Mouse (Mus musculus): ENCODE measurements around the gene Galnt10. TPM values are rescaled to one million over a fixed set of nuclear protein-coding genes. Genes with fewer than 3 reads are reported as not detected.

Gene Galnt10
- polyA plus RNA-seq, 1 experiment from 2014 or later, result 23.6 TPM

DNA sequence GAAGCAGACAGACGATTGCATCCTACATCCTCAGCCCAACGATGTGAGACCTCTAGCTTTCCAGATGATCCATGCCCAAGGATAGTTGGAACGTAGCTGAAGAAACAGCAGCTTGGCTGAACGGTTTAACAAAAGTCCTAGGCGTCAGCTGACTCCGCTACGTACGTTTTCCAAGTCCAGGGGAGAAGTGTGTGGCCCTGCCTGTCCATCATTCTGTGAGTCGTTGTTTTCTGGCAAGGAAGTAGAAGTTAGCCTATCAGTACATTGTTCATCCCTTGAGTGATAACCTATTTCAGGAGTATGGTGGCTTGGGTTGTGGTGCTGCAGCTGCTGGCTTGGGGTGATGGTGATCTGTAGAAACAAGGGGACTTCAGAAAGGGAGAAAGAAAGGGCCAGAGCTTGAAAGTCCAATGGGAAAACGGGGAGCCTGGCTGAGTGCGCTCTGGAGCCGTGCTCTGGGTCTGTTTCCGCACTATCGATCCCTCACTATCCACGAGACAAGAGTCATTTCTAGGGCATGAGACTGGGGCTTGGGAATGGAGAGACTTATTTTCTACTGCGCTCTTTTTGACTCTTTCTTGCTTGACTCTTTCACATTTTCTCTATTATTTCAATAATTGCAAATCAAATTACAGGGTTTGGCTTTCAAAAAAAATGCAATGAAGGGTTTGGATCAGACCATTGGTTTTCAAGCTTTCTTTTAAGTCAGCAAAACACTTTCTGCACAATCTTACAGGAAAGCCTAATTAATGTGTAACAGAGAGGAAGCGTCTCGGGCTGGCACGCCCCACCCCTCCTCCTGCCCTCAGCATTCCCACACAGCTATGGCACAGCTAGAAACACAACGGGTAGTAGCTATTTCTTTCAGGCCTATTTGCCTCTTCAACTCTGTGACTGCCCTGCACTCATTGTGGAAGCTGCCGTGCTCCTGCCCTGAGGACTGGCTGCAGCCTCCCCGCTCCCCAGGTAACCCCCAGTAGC, 63.2 kb downstream of the Galnt10 start:
- peaks cover 33% of the 10 kb centered on the region for H3K36me3 ChIP-seq
- H3K27me3 ChIP-seq, result no peaks in the 10 kb centered on the region
- H3K4me2 ChIP-seq, result no peak overlapping the region
- H3K9me3 ChIP-seq (replicated peaks), result peaks cover 4% of the 10 kb centered on the region; the same call in 1 of the 2 replicates
- H3K27ac ChIP-seq, result peak overlapping the region; percentile 60
- no peak overlapping the region for H3K4me3 ChIP-seq (replicated peaks)
- 73% methylated on average over 22 of the region's 22 CpGs for WGBS (ENCODE audit: insufficient replicate concordance)
- DNase-seq, result no peak
- peaks cover 42% of the 10 kb centered on the region for H3K4me1 ChIP-seq (replicated peaks)
- no peak for ATAC-seq (ENCODE audit: low read depth)
- H3K9ac ChIP-seq, result no peak overlapping the region

DNA sequence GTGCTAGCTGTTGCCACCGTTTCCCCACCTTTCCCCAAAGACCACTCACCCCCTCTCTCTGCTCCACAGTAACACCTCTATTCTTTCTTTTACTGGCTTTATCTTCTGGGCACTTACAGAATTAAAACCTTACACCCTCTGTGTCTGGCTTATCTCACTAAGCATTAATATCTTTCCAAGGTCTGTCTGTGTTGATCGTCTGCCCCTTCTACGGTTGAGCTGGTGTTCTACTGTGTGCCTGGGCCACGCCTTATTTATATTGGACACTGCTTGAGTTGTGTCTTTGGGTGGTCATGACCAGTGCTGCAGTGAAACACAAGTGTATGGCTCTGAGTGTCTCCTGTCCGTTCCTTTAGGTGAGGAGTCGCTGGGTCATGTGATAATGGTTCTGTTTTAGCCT, 68.7 kb downstream of the Galnt10 start:
- Histone ChIP-seq H3K4me3 (replicated peaks) (no peak overlapping the region), H3K9me3 (replicated peaks) (no peaks in the 10 kb centered on the region), H3K9ac (no peak overlapping the region), H3K36me3 (peaks cover 14% of the 10 kb centered on the region; the same call in 1 of the 2 replicates), H3K27ac (no peak overlapping the region), H3K4me1 (replicated peaks) (peaks cover 25% of the 10 kb centered on the region), H3K27me3 (no peaks in the 10 kb centered on the region), H3K4me2 (no peak overlapping the region)
- ATAC-seq (ENCODE audit: low read depth) (peak; percentile 72), DNase-seq (no peak)
- WGBS (ENCODE audit: insufficient replicate concordance), result 48% methylated on average over 6 of the region's 6 CpGs

DNA sequence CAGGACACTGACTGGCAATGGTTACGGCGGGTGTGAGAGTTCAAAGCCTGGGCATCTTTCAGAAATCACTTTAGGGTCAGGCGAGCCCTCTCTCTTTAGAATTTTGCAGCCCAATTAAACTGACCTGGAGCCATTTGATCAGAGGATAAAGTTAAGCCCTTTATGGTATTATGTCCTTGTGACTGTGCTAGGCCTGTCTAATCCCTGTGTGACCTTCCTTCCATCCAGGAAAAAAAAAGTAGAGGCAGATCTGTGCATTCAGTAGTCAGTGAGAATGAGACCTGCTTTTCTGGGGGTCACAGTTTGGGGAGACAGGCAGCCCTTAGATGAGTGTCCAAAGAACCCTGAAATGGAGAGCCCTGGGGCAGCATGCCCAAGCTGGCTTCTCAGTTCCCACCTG, 71.5 kb downstream of the Galnt10 start:
- Histone ChIP-seq H3K27me3 (no peaks in the 10 kb centered on the region), H3K36me3 (peaks cover 11% of the 10 kb centered on the region), H3K27ac (no peak overlapping the region), H3K4me2 (no peak overlapping the region), H3K9ac (no peak overlapping the region), H3K4me1 (replicated peaks) (peaks cover 22% of the 10 kb centered on the region), H3K4me3 (replicated peaks) (no peak overlapping the region), H3K9me3 (replicated peaks) (no peaks in the 10 kb centered on the region)
- ATAC-seq (ENCODE audit: low read depth) (no peak), DNase-seq (no peak)
- WGBS (ENCODE audit: insufficient replicate concordance), result 73% methylated on average over 3 of the region's 3 CpGs

DNA sequence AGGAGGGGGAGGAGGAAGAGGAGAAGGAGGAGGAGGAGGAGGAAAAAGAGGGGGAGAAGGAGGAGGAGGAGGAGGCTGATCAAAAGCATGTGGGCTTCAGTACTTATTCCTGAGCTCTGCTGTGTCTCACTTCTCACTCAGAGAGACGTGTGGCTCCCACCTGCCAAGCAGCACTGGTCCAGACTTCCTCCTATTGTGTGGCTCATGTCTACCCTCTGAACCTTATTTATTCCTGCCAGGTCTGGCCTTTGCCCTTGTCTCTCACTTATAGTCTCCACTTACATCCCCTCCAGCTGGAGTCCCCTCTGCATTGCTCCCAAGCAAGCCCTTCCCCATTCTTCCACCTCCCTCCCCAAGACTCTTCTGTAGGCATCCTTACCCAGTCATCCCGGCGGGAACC, 72.2 kb downstream of the Galnt10 start:
- DNase-seq (no peak), ATAC-seq (ENCODE audit: low read depth) (no peak)
- Histone ChIP-seq H3K36me3 (peaks cover 17% of the 10 kb centered on the region), H3K4me3 (replicated peaks) (no peak overlapping the region), H3K27me3 (no peaks in the 10 kb centered on the region), H3K4me1 (replicated peaks) (peaks cover 20% of the 10 kb centered on the region), H3K9ac (no peak overlapping the region), H3K4me2 (no peak overlapping the region), H3K9me3 (replicated peaks) (no peaks in the 10 kb centered on the region), H3K27ac (no peak overlapping the region)
- 79% methylated on average over 3 of the region's 3 CpGs for WGBS (ENCODE audit: insufficient replicate concordance)

DNA sequence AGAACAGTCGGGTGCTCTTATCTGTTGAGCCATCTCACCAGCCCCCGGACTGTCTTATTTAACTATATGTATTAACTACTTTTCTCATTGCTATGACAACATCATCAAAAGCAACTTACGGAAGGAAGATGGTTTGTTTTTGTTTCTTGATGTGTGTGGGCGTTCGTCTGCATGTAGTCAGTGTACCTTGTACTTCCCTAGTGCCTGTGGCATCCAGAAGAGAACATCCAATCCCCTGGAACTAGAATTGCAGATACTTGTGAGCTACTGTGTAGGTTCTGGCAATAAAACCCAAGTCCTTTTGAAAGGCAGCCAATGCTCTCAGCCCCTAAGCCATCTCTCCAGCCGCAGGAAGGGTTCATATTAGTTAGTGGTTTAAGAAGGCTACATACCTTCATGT, 72.8 kb downstream of the Galnt10 start:
- no peaks in the 10 kb centered on the region for H3K27me3 ChIP-seq
- H3K9me3 ChIP-seq (replicated peaks), result no peaks in the 10 kb centered on the region
- H3K9ac ChIP-seq, result no peak overlapping the region
- H3K27ac ChIP-seq, result no peak overlapping the region
- no peak overlapping the region for H3K4me3 ChIP-seq (replicated peaks)
- no peak for ATAC-seq (ENCODE audit: low read depth)
- DNase-seq, result no peak
- WGBS (ENCODE audit: insufficient replicate concordance), result 84% methylated on average over 6 of the region's 6 CpGs
- no peak overlapping the region for H3K4me2 ChIP-seq
- H3K4me1 ChIP-seq (replicated peaks), result peaks cover 14% of the 10 kb centered on the region
- H3K36me3 ChIP-seq, result peaks cover 23% of the 10 kb centered on the region

DNA sequence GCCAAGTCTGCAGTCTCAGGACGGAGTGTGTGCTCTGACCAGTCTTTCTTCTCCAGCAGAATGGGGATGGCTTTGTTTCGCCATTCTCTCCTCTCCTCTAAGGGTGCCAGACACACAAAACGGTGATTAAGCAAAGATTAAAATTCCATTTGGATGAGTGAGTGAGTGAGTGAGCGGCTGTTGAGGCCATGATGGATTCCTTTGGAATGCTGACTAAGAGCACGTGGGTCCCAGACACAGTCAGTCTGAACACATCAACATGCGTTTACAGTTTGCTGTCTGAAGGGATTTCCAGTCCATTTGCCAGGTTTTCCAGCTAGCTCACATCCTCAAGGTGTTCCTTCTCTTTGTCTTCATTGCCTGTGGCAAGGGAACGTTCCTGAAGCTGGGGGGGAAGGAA, 74.4 kb downstream of the Galnt10 start:
- H3K4me3 ChIP-seq (replicated peaks), result no peak overlapping the region
- no peaks in the 10 kb centered on the region for H3K4me1 ChIP-seq (replicated peaks)
- H3K27me3 ChIP-seq, result no peaks in the 10 kb centered on the region
- H3K9ac ChIP-seq, result no peak overlapping the region
- no peaks in the 10 kb centered on the region for H3K9me3 ChIP-seq (replicated peaks)
- no peak for ATAC-seq (ENCODE audit: low read depth)
- no peak for DNase-seq
- no peak overlapping the region for H3K27ac ChIP-seq
- WGBS (ENCODE audit: insufficient replicate concordance), result 72% methylated on average over 7 of the region's 7 CpGs
- H3K36me3 ChIP-seq, result peaks cover 36% of the 10 kb centered on the region
- H3K4me2 ChIP-seq, result no peak overlapping the region

DNA sequence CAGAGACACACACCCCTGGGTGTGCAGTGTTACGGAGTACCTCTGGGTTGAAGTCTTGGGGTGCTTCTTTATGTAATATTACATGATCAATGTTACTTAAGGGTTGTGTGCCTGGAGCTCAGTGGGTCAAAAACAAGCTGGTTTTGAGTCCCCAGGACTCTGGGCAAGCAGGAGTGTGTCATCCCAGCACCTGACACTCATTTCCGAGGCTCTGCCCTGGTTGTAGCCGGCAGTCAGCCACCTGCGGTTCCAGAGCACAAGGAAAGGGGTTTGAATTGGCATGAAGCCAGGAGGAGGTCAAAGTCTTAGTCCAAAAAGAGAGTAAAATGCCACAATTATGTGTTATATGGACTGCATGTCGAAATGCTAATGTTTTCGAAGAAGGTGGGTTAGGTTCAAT, 74.8 kb downstream of the Galnt10 start:
- Histone ChIP-seq H3K9ac (no peak overlapping the region), H3K27ac (no peak overlapping the region), H3K4me1 (replicated peaks) (no peaks in the 10 kb centered on the region), H3K36me3 (peaks cover 41% of the 10 kb centered on the region), H3K4me2 (no peak overlapping the region), H3K27me3 (no peaks in the 10 kb centered on the region), H3K4me3 (replicated peaks) (no peak overlapping the region), H3K9me3 (replicated peaks) (no peaks in the 10 kb centered on the region)
- DNase-seq, result no peak
- 86% methylated on average over 6 of the region's 6 CpGs for WGBS (ENCODE audit: insufficient replicate concordance)
- no peak for ATAC-seq (ENCODE audit: low read depth)

DNA sequence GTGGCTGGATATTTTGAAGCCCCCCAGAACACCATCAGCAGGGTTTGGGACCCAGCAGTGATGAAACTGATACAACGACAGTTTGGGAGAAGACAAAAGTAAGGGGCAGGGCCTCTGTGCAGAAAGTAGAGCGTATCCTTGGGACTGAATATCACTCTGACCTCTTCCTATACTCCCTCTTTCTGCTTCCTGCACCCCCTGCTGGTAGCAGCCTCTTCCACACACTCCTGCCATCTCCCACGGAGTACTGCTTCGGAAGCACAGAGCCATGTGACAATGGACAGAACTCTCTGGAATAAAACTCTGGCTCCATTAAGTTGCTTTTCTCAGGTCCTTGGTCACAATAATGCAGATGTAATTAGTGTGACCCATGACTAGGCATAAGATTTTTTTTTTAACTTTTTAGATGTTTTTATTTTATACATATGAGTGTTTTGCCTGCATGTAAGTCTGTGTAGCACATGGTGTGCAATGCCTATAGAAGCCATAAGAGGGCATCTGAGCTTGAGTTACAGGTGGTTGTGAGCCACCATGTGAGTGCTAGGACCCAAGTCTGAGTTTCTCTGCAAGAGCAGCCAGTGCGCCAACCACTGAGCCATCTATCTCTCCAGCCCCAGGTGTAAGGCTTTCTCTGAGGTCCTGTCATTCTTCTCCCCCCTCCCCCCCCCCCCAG, 79.7 kb downstream of the Galnt10 start:
- no peaks in the 10 kb centered on the region for H3K9me3 ChIP-seq (replicated peaks)
- WGBS (ENCODE audit: insufficient replicate concordance), result 87% methylated on average over 5 of the region's 5 CpGs
- H3K27ac ChIP-seq, result no peak overlapping the region
- no peak overlapping the region for H3K4me2 ChIP-seq
- ATAC-seq (ENCODE audit: low read depth) (no peak), DNase-seq (no peak)
- no peaks in the 10 kb centered on the region for H3K27me3 ChIP-seq
- H3K4me1 ChIP-seq (replicated peaks), result no peaks in the 10 kb centered on the region; the same call in 1 of the 2 replicates
- H3K36me3 ChIP-seq, result peaks cover 61% of the 10 kb centered on the region
- no peak overlapping the region for H3K9ac ChIP-seq
- no peak overlapping the region for H3K4me3 ChIP-seq (replicated peaks)

DNA sequence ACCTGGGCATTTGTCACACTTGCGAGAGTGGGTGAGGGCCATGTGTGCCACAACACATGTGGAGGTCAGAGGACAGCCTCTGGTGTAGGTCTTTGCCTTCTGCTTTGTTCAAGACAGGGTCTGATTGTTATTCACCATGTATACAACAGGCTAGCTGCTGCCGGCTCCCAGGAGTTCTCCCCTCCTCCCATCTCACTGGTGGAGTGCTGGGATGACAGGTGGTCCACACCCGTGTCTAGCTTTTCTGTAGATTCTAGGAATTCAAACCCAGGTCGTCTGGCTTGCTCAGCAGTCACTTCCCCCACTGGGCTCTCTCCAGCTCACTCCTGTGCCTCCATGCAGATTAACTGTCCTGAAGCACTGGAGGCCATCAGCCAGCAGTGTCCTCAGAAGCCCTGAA, 80.7 kb downstream of the Galnt10 start:
- Histone ChIP-seq H3K4me3 (replicated peaks) (no peak overlapping the region), H3K4me1 (replicated peaks) (no peaks in the 10 kb centered on the region; the same call in 1 of the 2 replicates), H3K9ac (no peak overlapping the region), H3K27me3 (no peaks in the 10 kb centered on the region), H3K9me3 (replicated peaks) (no peaks in the 10 kb centered on the region), H3K27ac (no peak overlapping the region), H3K36me3 (peaks cover 63% of the 10 kb centered on the region), H3K4me2 (no peak overlapping the region)
- WGBS (ENCODE audit: insufficient replicate concordance), result 63% methylated on average over 4 of the region's 4 CpGs
- no peak for DNase-seq
- no peak for ATAC-seq (ENCODE audit: low read depth)

DNA sequence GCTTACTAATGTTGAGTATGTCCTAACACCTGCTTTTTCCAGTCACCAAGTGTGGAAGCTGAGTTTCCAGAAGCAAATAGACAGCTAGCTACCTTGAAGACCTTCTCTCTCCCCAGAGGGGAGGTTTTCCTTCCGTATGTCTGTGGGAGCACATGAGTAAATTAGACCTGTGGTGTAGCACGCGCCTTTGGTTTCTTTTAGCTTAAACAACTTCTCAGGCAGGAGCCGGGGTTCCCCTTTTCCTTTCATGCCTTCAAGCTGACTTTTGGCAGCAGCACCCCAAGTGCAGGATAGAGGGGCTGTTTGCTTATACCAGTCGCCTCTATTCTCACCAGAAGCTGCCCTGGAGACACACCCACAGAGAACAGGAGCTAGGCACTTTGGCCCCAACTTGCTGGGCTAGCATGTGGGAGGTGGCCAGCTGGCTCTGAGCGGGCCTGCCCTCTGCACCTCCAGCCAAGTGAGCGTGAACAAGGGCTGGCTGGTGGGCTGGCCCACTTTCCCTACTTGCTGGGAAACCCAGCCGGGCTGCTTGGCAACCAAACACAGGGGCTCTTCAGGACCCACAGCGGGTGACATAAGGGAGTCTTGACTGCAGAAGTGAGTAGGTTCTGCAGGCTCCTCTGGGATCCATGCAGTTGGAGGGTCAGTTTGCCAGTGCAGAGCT, 82.2 kb downstream of the Galnt10 start:
- Histone ChIP-seq H3K4me1 (replicated peaks) (no peaks in the 10 kb centered on the region; the same call in 1 of the 2 replicates), H3K27me3 (no peaks in the 10 kb centered on the region), H3K9ac (no peak overlapping the region), H3K36me3 (peaks cover 52% of the 10 kb centered on the region), H3K27ac (no peak overlapping the region), H3K4me2 (no peak overlapping the region), H3K4me3 (replicated peaks) (no peak overlapping the region), H3K9me3 (replicated peaks) (no peaks in the 10 kb centered on the region)
- no peak for DNase-seq
- 73% methylated on average over 9 of the region's 9 CpGs for WGBS (ENCODE audit: insufficient replicate concordance)
- 0 out of 2 replicates have a peak, but pooled peaks have one; percentile 39 for ATAC-seq (ENCODE audit: low read depth)
